Mouse (Mus musculus) olfactory bulb, adult 2 months (tissue): ENCODE measurements at regions not wholly inside any gene's neighbourhood (a gene's known extent, or its start where the extent isn't known, plus 50 kb on each side); places are given as distances from the start of the nearest gene placed in this dataset.

Experiments used
- H3K27ac ChIP-seq: fragments of 200-500 bp; 2 replicates; pipeline ENCODE4 v1.5.1; 2012; ENCODE audit warnings: low read depth, low read length; ENCODE audit not compliant: insufficient read depth
- H3K4me1 ChIP-seq: fragments of 200-500 bp; 2 replicates; pipeline ENCODE4 v1.6.1; 2012; ENCODE audit warnings: low read length; ENCODE audit not compliant: control insufficient read depth, insufficient read depth
- H3K4me3 ChIP-seq: fragments of 200-500 bp; 2 replicates; pipeline ENCODE4 v1.5.1; 2012; ENCODE audit warnings: mild to moderate bottlenecking, low read depth, low read length, moderate library complexity; ENCODE audit not compliant: insufficient read depth
- CTCF ChIP-seq: fragments of 200-500 bp; IDR thresholded peaks from 2 replicates; pipeline ENCODE4 v1.5.1; 2012; ENCODE audit warnings: low read depth, mild to moderate bottlenecking, low read length, moderate library complexity; ENCODE audit not compliant: insufficient read depth
- POLR2A ChIP-seq: fragments of 200-500 bp; IDR thresholded peaks from 2 replicates; pipeline ENCODE4 v1.6.1; 2012; ENCODE audit warnings: mild to moderate bottlenecking, low read depth, low read length, moderate library complexity; ENCODE audit not compliant: insufficient read depth
- WGBS: fragments of 180-500 bp; shearing (Covaris S2); methylation state at CpG from one replicate; pipeline ENCODE4 v1.1.7; 2018; 5-methylcytosine and 5-hydroxymethylcytosine counted together

- TF ChIP-seq POLR2A: no peak
- TF ChIP-seq CTCF: no peak
- 80% methylated on average over 3 of the region's 3 CpGs for WGBS
- H3K4me3 ChIP-seq: no peak overlapping the region
- H3K4me1 ChIP-seq: no peaks in the 10 kb centered on the region
- no peak overlapping the region for H3K27ac ChIP-seq
These were observed 85.0 kb upstream of the Pfn2 start for GRCm38 (mm10) chr3:57932657-57933539.

GRCm38 (mm10) chr3:57935042-57935610, 87.2 kb upstream of the Pfn2 start:
- Histone ChIP-seq H3K4me1 (no peaks in the 10 kb centered on the region), H3K27ac (no peak overlapping the region), H3K4me3 (no peak overlapping the region)
- TF ChIP-seq CTCF (no peak), POLR2A (no peak)
- 76% methylated on average over 5 of the region's 5 CpGs for WGBS

DNA sequence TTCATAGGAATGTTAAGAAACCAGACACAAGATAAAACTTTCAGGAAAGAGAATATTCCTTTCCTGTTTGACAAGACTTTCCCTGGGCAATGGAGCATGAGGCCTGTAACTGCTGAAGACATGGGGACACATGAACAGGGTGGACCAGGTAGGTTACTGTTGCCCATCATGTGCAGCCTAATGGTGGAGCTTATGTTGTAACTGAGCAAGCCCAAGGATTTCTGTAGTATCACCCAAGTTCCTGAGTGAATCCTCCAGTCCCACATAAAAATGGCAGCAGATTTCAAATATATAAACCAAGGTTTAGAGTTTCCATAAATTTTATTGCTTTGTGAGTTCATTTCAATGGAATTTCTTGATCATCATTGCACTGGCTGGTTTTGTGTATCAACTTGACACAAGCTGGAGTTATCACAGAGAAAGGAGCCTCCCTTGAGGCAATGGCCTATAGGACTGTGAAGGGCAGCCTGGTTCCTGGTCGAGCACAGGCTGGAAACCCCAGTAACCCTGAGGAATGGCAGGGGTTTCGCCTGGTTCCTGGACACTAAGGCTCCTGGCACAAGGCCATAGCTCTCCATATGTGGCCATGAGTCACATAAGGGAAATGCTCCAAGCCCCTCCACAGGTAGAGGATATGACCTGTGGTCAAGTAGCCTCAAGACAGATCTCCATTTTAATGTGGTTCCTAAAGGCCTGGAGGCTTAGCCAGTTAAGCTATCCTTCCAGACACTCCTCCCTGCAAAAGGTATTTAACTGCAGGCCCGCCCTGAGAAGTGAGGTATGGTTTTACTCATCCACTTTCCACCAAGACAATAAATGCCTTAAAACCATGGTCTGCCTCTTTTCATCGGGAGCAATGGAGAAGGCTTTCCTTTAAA, 92.9 kb upstream of the Pfn2 start:
- TF ChIP-seq POLR2A (no peak), CTCF (no peak)
- no peak overlapping the region for H3K27ac ChIP-seq
- 91% methylated on average over 4 of the region's 4 CpGs for WGBS
- H3K4me3 ChIP-seq: no peak overlapping the region
- no peaks in the 10 kb centered on the region for H3K4me1 ChIP-seq

DNA sequence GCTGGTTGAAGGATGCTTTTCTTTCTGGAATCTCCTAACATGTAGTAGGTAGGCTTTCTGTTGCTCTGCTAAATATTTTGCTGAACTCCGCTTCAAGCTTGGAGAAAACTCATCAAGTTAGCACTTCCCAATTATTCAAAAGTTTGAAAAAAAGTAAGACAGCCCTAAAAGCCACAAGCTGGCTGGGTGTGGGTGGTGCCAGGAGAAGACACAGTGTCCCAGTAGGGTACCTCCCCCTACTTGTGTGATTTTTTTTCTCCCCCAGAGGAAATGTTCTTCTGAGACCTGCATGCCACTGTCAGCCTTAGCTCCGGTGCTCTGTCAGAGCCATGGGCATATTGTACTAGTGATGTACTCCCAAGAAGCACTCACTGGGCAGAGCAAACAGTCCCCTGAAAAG, 96.8 kb upstream of the Pfn2 start:
- Histone ChIP-seq H3K4me3 (no peak overlapping the region), H3K4me1 (no peaks in the 10 kb centered on the region), H3K27ac (no peak overlapping the region)
- no peak for TF ChIP-seq POLR2A
- no peak for TF ChIP-seq CTCF
- WGBS: 87% methylated on average over 2 of the region's 2 CpGs

DNA sequence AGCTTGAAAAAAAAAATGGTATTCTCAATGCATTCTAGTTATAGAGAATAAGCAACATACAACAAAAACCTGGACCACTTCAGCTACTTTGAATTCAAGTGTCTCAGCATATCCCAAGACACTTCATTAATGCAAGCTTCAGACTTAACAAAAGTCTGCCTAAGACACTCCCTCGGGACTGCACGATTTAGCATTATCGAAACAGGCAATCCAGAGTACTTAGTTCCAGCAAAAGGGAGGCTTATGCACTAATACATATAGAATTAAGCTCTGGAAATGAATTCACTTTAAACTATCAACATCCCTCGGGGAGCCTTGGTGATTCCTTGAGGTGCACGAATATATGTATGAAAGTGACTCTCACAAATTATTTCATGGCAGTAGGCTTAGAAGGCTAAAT, 97.9 kb upstream of the Pfn2 start:
- no peak for TF ChIP-seq POLR2A
- no peak for TF ChIP-seq CTCF
- Histone ChIP-seq H3K27ac (no peak overlapping the region), H3K4me1 (peaks cover under 1% of the 10 kb centered on the region; the same call in 1 of the 2 replicates), H3K4me3 (no peak overlapping the region)
- WGBS: 91% methylated on average over 5 of the region's 5 CpGs

DNA sequence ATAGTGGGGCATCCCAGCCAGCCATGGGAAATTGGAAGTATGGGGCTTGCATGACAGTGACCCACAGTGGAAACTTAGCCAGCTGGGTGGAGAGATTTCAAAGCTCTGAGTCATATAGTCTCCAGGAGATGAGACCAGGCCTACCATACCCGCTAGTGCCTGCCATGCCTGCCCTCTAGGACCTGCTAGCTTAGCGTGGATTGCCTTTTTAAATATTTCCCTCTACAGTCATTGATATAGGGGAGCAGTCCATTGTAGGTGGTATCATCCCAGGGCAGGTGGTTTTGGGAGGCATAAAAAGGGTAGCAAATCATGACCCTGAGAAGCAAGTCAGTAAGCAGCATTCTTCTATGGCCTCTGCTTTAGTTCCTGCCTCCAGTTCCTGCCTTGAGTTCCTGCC, 99.5 kb upstream of the Pfn2 start:
- 98% methylated on average over 2 of the region's 2 CpGs for WGBS
- no peak overlapping the region for H3K4me3 ChIP-seq
- TF ChIP-seq POLR2A (no peak), CTCF (no peak)
- peaks cover 4% of the 10 kb centered on the region for H3K4me1 ChIP-seq
- H3K27ac ChIP-seq: no peak overlapping the region

GRCm38 (mm10) chr3:57948720-57949119, 100.8 kb upstream of the Pfn2 start:
- Histone ChIP-seq H3K27ac (no peak overlapping the region), H3K4me3 (no peak overlapping the region), H3K4me1 (peaks cover 4% of the 10 kb centered on the region)
- TF ChIP-seq POLR2A: no peak
- TF ChIP-seq CTCF: no peak
- WGBS: 95% methylated on average over 1 of the region's 1 CpGs

- no peak overlapping the region for H3K4me3 ChIP-seq
- TF ChIP-seq CTCF: no peak
- TF ChIP-seq POLR2A: no peak
- H3K27ac ChIP-seq: no peak overlapping the region
- WGBS: 67% methylated on average over 7 of the region's 7 CpGs
- H3K4me1 ChIP-seq: peaks cover 4% of the 10 kb centered on the region
These were observed 102.8 kb upstream of the Pfn2 start for GRCm38 (mm10) chr3:57950431-57951331.
